Mouse (Mus musculus) thymus, adult 2 months (tissue): ENCODE measurements around the gene Prkcz.

ENCODE experiments used
- CTCF ChIP-seq: fragments of 200-500 bp; IDR thresholded peaks from 2 replicates; pipeline ENCODE4 v1.5.1; 2012; ENCODE audit warnings: mild to moderate bottlenecking, control low read depth, low read length, moderate library complexity, borderline replicate concordance; ENCODE audit not compliant: control insufficient read depth, poor library complexity, insufficient read depth; ENCODE audit errors: extremely low read depth
- POLR2A ChIP-seq: fragments of 200-500 bp; IDR thresholded peaks from 2 replicates; pipeline ENCODE4 v1.6.1; 2012; ENCODE audit warnings: mild to moderate bottlenecking, low read length, control low read depth, moderate library complexity; ENCODE audit not compliant: control insufficient read depth, poor library complexity, insufficient read depth; ENCODE audit errors: extremely low read depth

GRCm38 (mm10) chr4:155298826-155299225 is 62.3 kb downstream of the Prkcz start:
- TF ChIP-seq POLR2A, result no peak
- TF ChIP-seq CTCF, result no peak
